Mouse (Mus musculus) ES-E14 (cell line): ENCODE results near the gene Herc6.

Experiments used
- CHD2 ChIP-seq: IDR thresholded peaks from 2 replicates; pipeline ENCODE4 v1.6.1; 2014; ENCODE audit warnings: mild to moderate bottlenecking, low read depth, low read length, inconsistent platforms
- HCFC1 ChIP-seq: IDR thresholded peaks from 2 replicates; pipeline ENCODE4 v1.6.1; 2012; ENCODE audit warnings: low read length, inconsistent platforms, borderline replicate concordance; ENCODE audit not compliant: insufficient read depth
- MAFK ChIP-seq: IDR thresholded peaks from 2 replicates; pipeline ENCODE4 v1.6.1; 2014; ENCODE audit warnings: mild to moderate bottlenecking, low read depth, low read length, inconsistent platforms; ENCODE audit not compliant: insufficient read depth
- ZC3H11A ChIP-seq: IDR thresholded peaks from 2 replicates; pipeline ENCODE4 v1.6.1; 2012; ENCODE audit warnings: low read depth, mild to moderate bottlenecking, inconsistent platforms, low read length, borderline replicate concordance
- ZNF384 ChIP-seq: IDR thresholded peaks from 2 replicates; pipeline ENCODE4 v1.6.1; 2012; ENCODE audit warnings: low read depth, low read length, inconsistent platforms

DNA sequence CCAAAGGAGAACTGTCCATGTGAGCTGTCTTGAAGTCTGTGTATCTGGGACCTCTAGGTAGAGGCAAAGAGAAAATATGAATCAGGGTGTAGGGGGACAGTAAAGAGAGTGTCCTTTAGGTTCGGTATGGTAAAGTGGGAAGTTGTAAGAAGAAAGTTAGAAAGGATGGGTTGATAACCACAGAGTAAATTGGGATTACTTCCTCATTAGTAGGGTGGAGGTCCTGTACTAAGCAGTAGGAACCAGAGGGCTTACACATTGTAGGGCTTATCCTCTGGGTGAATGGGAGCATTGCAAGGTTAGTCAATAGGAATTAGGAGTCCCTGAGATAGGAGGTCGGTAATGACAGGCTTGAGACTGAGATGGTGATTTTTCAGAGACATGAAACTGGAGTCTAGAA, 13.2 kb upstream of the Herc6 start:
- TF ChIP-seq MAFK (no peak), HCFC1 (no peak), ZNF384 (no peak), ZC3H11A (no peak), CHD2 (no peak)
